Mouse (Mus musculus) T-helper 1 cell (primary cell): ENCODE data around the gene Cenpp.

ENCODE experiments used
- in situ Hi-C: fragments of 300-600 bp; cut with MboI, MseI; formaldehyde crosslinking; loops from one replicate; pipeline ENCODE4 v1.15.1; 2025; ENCODE audit warnings: high pct_unique_total_duplicates

Gene Cenpp

DNA sequence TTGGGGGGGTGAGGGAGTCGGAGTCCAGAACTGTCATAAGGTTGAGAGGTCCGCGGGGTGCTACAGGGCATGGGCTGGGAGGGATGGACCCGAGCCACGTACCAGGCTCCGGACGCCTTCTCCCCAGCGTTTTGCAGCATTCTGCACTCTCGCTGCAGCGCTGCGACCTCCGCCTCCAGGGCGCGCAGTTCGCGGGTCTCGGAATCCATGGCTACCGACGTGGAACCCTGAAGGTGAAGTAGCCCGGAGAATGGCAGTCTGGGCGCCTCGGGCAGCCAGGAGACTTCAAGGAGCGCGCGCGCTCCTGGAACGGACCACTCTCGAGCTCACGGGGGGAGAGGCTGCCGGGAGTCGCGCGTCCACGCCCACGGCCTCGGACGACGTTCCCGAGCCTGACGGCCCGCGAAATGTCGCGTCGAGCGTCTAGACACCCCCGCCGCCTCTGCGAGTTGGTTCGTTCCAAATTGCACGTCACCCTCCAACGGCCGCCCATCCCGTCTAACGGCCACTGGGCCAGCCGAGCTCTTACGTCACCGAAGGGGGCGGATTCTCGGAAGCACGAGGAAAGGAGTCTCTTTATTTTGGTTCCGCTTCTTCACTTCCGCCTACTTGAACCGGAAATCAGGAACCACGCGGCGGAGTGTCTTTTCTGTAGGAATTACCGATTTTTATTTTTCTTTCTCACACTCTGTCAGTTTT is at the start of gene Cenpp, which contains the start of gene Nol8:
Gene Cenpp (minus strand): TSS at position 305 of the 699 bp plus-strand sequence.
Gene Nol8 (plus strand): TSS at position 598 of the 699 bp plus-strand sequence.
- in situ Hi-C loops = loop anchor here (10.0 to 25.0 kb wide), 2 partner anchors 228 to 1115 kb away; partner anchors contain the start of gene Ippk

- in situ Hi-C loops = no loop called here
Observed at GRCm38 (mm10) chr13:49691056-49691455, 38.5 kb upstream of the Cenpp start.

- in situ Hi-C loops = no loop called here
Observed at GRCm38 (mm10) chr13:49684266-49684665, 31.7 kb upstream of the Cenpp start.

DNA sequence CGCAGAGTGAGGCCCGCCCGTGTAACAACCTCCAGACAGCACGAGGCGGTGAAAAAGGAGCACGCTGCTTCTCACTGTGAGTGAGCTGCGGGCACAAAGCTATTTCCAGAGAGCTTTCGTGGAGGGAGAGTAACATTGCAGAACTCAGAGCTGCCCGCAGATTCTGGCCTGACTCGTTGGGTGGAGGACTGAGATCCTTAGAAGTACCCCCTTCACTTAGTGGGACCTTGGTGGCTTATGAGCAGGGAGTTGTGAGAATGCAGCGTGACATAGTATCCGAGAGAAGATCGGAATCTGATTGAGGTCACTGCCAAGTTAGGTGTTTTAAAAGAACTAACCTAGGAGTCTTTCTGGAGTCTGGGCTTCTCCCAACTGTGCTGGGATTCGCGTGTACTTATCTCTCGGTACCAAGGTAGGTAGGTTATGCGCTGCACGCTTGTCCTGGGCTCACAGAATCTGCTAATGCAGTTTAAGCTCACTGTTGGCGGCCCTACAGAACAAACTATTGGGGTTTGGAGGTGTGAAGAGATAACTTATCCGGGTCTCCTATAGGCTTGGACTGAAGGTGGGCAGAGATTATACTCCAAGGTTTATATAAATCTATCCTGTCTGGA is 29.8 kb upstream of the Cenpp start:
- in situ Hi-C loops = no loop called here

GRCm38 (mm10) chr13:49681351-49682232 is 29.0 kb upstream of the Cenpp start, which contains the start of gene Iars:
Gene Iars, plus strand, starts transcription at chr13:49682100.
- in situ Hi-C loops = no loop called here

DNA sequence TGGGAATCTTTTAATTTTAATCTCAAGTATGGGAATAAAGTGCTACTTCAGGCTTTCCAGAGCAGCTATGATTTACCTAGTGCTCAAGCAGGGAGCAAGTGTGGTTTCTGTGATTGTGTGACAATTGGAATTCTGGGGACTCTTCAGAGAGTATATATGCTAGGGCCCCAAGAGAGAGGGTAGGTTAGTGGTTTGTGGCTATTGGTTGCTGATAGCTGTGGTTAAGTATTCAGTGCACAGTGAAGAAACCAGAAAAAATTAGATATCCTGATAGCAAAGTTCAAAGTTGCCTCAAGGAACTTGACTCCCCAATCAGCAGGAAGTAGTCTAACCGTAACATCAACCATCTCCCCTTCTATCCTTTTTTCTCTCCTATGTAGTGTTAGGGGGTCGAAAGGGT is 25.2 kb upstream of the Cenpp start:
- in situ Hi-C loops = no loop called here

DNA sequence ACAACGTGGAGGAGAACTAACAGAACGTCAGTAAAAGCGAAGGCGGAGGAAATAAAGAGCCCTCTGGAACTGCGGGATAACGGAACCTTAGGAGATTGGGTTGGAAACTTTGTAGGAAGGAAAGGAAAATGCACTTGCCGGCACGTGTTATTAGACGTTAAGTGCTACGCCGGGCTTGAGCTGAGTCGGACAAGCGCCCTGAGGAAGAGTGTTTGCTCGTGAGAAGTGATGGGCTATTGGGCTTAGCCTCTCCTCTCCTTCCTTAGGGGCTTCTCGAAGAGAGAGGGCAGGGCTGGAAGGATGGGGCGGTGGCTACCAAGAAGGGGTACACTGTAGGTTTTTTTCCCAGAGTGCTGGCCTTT is 576 bp upstream of the Cenpp start:
- in situ Hi-C loops = loop anchor here (10.0 to 25.0 kb wide), 2 partner anchors 228 to 1116 kb away; partner anchors contain the start of gene Ippk

- in situ Hi-C loops = loop anchor here (10.0 to 25.0 kb wide), 2 partner anchors 227 to 1115 kb away; partner anchors contain the start of gene Ippk
Observed at GRCm38 (mm10) chr13:49651781-49652351, 719 bp downstream of the Cenpp start.

- in situ Hi-C loops = loop anchor here (10.0 to 25.0 kb wide), 2 partner anchors 226 to 1114 kb away; partner anchors contain the start of gene Ippk
Observed at GRCm38 (mm10) chr13:49651136-49651535, 1.4 kb downstream of the Cenpp start.

DNA sequence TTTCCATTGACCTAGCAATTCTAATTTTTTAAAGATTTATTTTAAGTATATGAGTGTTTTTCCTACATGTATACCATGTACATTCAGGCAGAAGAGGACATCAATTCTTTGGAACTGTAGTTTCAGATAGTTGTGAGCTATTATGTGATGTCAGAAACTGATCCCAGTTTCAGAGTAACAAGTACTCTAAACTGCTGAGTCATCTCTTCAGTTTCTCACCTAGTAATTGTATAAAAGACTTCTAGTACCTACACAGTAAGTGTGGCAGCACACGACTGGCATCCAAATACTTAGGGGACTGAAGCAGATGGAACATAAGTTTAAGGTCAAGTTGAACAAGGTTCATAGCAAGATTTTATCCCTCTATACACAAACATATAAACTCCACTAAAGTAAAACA is 6.6 kb downstream of the Cenpp start:
- in situ Hi-C loops = loop anchor here (10.0 kb wide), 1 partner anchor 181 kb away; no protein-coding TSS in a partner anchor

DNA sequence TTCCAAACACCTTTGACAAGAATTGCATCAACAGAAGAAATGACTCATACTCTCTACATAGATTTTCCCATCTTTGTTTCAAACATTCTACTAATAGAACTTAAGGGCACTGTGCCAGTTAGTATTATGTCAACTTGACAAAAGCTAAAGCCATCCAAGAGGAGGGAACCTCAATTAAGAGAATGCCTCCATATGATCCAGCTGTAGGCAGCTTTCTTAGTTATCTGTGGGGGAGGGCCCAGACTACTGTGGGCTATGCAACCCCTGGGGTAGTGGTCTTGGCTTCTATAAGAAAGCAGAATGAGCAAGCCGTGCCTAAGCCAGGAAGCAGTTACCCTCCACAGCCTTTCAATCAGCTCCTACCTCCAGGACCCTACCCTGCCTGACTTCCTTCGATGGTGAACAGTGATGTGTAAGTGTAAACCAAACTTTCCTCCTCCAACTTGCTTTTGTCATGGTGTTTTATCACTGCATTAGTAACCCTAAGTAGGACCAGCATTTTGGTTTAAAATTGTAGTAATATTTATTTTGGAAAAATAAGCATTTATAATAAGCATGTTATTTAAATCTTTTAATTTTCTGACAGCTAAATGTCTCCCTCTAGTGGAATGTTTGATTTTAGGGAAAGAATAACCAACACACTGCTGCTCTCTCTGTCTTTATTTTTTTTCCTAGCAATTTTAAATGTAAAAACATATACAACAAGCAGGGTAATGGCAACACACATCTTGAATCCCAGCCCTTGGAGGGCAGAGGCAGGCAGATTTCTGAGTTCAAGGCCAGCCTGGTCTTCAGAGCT is 7.7 kb downstream of the Cenpp start:
- in situ Hi-C loops = loop anchor here (10.0 kb wide), 1 partner anchor 180 kb away; no protein-coding TSS in a partner anchor

- in situ Hi-C loops = loop anchor here (10.0 kb wide), 1 partner anchor 179 kb away; no protein-coding TSS in a partner anchor
Observed at GRCm38 (mm10) chr13:49643669-49644362, 8.8 kb downstream of the Cenpp start.

DNA sequence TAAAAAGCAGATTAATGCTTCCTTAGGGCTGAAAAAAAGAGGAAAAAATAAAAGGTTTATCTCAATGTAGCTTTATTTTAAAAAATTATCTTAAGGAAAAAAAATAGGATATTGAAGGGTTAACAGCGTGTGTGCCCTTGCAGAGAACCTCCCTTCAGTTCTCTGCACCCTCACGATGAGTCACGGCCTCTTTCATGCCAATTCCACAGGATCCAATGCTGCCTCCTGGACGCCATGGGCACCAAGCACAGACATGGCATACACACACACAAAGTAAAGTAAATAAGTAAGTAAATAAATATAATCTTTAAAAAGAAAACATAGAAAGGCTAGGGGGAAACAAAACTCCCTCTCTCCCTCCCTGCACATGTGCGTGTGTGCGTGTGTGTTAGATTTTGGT is 9.9 kb downstream of the Cenpp start:
- in situ Hi-C loops = loop anchor here (10.0 kb wide), 1 partner anchor 178 kb away; no protein-coding TSS in a partner anchor

DNA sequence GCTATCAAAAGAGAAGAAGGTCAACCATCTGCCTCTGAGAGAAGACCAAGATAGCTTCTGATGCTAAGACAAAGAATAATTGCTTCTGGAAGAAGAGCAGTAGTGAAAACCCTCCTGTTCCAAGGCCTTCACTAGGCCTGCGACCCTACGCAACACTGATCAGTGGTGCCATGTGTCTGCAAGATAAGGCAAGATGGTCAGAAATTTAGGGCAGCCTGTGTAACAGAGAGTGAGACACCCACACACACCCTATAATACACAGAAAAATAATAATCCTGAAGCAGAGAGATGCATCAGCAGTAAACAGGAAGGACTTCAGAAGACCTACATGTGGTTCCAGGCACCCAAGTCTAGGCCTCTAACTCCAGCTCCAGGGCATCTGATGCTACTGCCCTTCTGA is 12.6 kb downstream of the Cenpp start:
- in situ Hi-C loops = loop anchor here (10.0 kb wide), 2 partner anchors 75 to 175 kb away; no protein-coding TSS in a partner anchor

GRCm38 (mm10) chr13:49629076-49629475 is 23.5 kb downstream of the Cenpp start:
- in situ Hi-C loops = no loop called here

GRCm38 (mm10) chr13:49628167-49628566 is 24.4 kb downstream of the Cenpp start:
- in situ Hi-C loops = no loop called here

DNA sequence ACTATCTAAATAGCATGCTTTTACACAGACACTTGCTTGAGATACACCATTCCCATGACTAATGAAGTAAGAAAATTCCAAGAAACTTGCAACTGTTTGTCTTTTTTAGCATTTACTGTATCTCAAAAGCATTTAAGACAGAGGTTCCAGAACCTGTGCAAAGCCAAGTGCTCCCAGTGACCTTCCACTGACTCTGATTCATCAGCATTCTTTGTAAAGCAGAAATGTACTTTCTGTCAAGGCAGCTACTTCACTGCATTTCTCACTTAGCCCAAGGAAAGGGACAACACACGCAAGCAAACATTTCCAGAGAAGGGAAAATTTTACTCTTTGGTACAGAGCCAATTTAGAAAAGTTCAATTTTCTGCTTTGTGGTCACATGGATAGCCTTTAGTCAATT is 29.4 kb downstream of the Cenpp start:
- in situ Hi-C loops = no loop called here

DNA sequence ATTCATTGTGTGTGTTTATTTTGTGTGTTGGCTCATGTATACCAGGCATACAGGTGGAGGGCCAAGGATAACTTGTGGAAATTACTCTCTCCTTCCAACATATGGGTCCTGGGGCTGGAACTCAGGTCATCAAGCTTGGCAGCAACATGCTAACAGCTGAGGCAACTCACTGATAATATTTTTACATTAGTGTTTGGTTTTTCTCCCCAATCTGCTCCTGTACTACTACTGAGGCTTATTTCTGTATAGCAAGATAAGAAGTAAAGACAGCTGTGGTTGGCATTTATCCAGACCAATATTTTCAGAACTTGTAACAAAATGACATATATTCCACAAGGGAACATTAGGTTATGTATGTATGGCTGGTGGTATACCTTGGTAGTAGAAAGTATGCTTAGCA is 34.2 kb downstream of the Cenpp start:
- in situ Hi-C loops = no loop called here

GRCm38 (mm10) chr13:49617021-49617420 is 35.6 kb downstream of the Cenpp start:
- in situ Hi-C loops = no loop called here
